8 mouse cellular contexts compared by ENCODE assay signal in genomic region chr3:88622113-88622940, GRCm38 (mm10). TPM values are rescaled to one million over a fixed set of nuclear protein-coding genes. Genes with fewer than 3 reads are reported as not detected.
DNase-seq lines count a peak whose midpoint lies in the region; ATAC-seq and TF ChIP-seq lines count a peak whose summit lies in the region.

No protein-coding gene starts in this region.

- peaks cover 58% of the 10 kb centered on the region for H3K4me1 ChIP-seq in bone marrow macrophage, adult 2 months (ENCODE audit: control insufficient read depth, insufficient read depth, low read length)
- no peaks in the 10 kb centered on the region; the same call in 1 of the 2 replicates for H3K4me1 ChIP-seq in intestine, postnatal 0 days (replicated peaks; ENCODE audit: control insufficient read depth, insufficient read depth, low read length)
- peaks cover 67% of the 10 kb centered on the region for H3K4me1 ChIP-seq in lung, embryonic 15.5 days
- H3K4me1 ChIP-seq in small intestine, adult 2 months (ENCODE audit: control insufficient read depth, insufficient read depth, insufficient read length, low read length), result peaks cover 4% of the 10 kb centered on the region

- H3K4me2 ChIP-seq in intestine, postnatal 0 days (replicated peaks; ENCODE audit: low read depth), result peak overlapping the region; percentile 99
- H3K4me2 ChIP-seq in lung, embryonic 15.5 days, result peak overlapping the region; percentile 69

- TF ChIP-seq POLR2A in bone marrow macrophage, adult 2 months (IDR thresholded peaks at IDR 0.05; ENCODE audit: borderline replicate concordance, low read depth, low read length), result no peak
- TF ChIP-seq POLR2A in small intestine, adult 2 months (IDR thresholded peaks at IDR 0.05; ENCODE audit: low read depth, low read length), result no peak

- no peak for ATAC-seq in intestine, postnatal 0 days
- ATAC-seq in lung, embryonic 15.5 days (ENCODE audit: borderline replicate concordance, extremely low read depth, low FRiP score, low TSS enrichment), result peak; percentile 29; the same call in 1 of the 2 replicates

- DNase-seq in right cerebral cortex, postnatal 10 days (ENCODE audit: low spot score in 2 of 2), result peak; percentile 66 to 68
- no peak for DNase-seq in right cerebral cortex, postnatal 14 days
- DNase-seq in forelimb bud, embryonic 11.5 days (ENCODE audit: low read depth, low spot score), result peak; percentile 32
- DNase-seq in left cerebral cortex, adult 18-20 months (ENCODE audit: low spot score in 2 of 2), result no peak

- no peaks in the 10 kb centered on the region; the same call in 1 of the 2 replicates for H3K36me3 ChIP-seq in intestine, postnatal 0 days (ENCODE audit: control insufficient read depth, insufficient read depth)
- 0 out of 2 replicates have a peak, but pooled peaks cover 5% of the 10 kb centered on the region for H3K36me3 ChIP-seq in lung, embryonic 15.5 days
- H3K36me3 ChIP-seq in small intestine, adult 2 months (ENCODE audit: control insufficient read depth, insufficient read depth, low read length), result peaks cover 10% of the 10 kb centered on the region

- H3K9me3 ChIP-seq in intestine, postnatal 0 days (ENCODE audit: control insufficient read depth), result no peaks in the 10 kb centered on the region
- no peaks in the 10 kb centered on the region for H3K9me3 ChIP-seq in lung, embryonic 15.5 days

- WGBS in intestine, postnatal 0 days, result 2% methylated on average over 24 of the region's 24 CpGs
- under 1% methylated on average over 24 of the region's 24 CpGs for WGBS in lung, embryonic 15.5 days
- 24% methylated on average over 24 of the region's 24 CpGs for WGBS in small intestine, adult 2 months

- peak overlapping the region; percentile 95 for H3K27ac ChIP-seq in bone marrow macrophage, adult 2 months (ENCODE audit: insufficient read depth, low read depth, low read length)
- H3K27ac ChIP-seq in intestine, postnatal 0 days (ENCODE audit: low read depth, low read length), result peak overlapping the region; percentile 92
- peak overlapping the region; percentile 98 for H3K27ac ChIP-seq in lung, embryonic 15.5 days
- peak overlapping the region; percentile 88 for H3K27ac ChIP-seq in small intestine, adult 2 months (ENCODE audit: insufficient read depth, low read depth, low read length)

- H3K4me3 ChIP-seq in bone marrow macrophage, adult 2 months (ENCODE audit: insufficient read depth, low read length), result peak overlapping the region; percentile 85
- H3K4me3 ChIP-seq in intestine, postnatal 0 days (ENCODE audit: low read depth, low read length), result peak overlapping the region; percentile 75
- H3K4me3 ChIP-seq in lung, embryonic 15.5 days, result peak overlapping the region; percentile 89
- H3K4me3 ChIP-seq in small intestine, adult 2 months (ENCODE audit: low read depth, low read length), result peak overlapping the region; percentile 69

- peak overlapping the region; percentile 81 for H3K9ac ChIP-seq in intestine, postnatal 0 days (ENCODE audit: low read depth, low read length)
- H3K9ac ChIP-seq in lung, embryonic 15.5 days, result peak overlapping the region; percentile 95

- H3K27me3 ChIP-seq in intestine, postnatal 0 days (replicated peaks; ENCODE audit: control insufficient read depth, insufficient read depth, low read length), result no peaks in the 10 kb centered on the region
- H3K27me3 ChIP-seq in lung, embryonic 15.5 days, result no peaks in the 10 kb centered on the region
- no peaks in the 10 kb centered on the region for H3K27me3 ChIP-seq in small intestine, adult 2 months (ENCODE audit: control insufficient read depth, insufficient read depth, low read length)

- TF ChIP-seq CTCF in bone marrow macrophage, adult 2 months (IDR thresholded peaks at IDR 0.05; ENCODE audit: low read depth, low read length), result no peak
- TF ChIP-seq CTCF in intestine, postnatal 0 days (IDR thresholded peaks at IDR 0.05; ENCODE audit: low read depth), result no peak
- no peak for TF ChIP-seq CTCF in small intestine, adult 2 months (IDR thresholded peaks at IDR 0.05; ENCODE audit: extremely low read depth, insufficient read length, insufficient replicate concordance, low read depth, low read length)

RNA-seq across cellular contexts. Expression of gene Arhgef2, which starts 16.6 kb away (rescaled TPM):
- polyA plus RNA-seq in bone marrow macrophage, adult 2 months (2012; ENCODE audit: insufficient read depth, insufficient read length, missing spikeins), result 140 and 154 TPM in 2 replicates
- 21.6 and 22.1 TPM in 2 replicates for polyA plus RNA-seq in intestine, postnatal 0 days (2015; fragmentation: Nextera tagmentation; extraction: Ambion mirVana)
- 105 and 116 TPM in 2 replicates for polyA plus RNA-seq in lung, embryonic 15.5 days (2015; fragmentation: Nextera tagmentation; extraction: Ambion mirVana)
- polyA plus RNA-seq in small intestine, adult 2 months (2012; rRNA removed), result 49.5 and 110 TPM in 2 replicates
- total RNA-seq in left cerebral cortex, adult 18-20 months (2021), result 100 to 1,000 TPM; 219 to 239 TPM

RNA-seq across cellular contexts. Expression of gene Rxfp4, which starts 30.6 kb away (rescaled TPM):
- polyA plus RNA-seq in bone marrow macrophage, adult 2 months (2012; ENCODE audit: insufficient read depth, insufficient read length, missing spikeins), result not detected in 2 replicates
- polyA plus RNA-seq in intestine, postnatal 0 days (2015; fragmentation: Nextera tagmentation; extraction: Ambion mirVana), result not detected in 2 replicates
- not detected in 2 replicates for polyA plus RNA-seq in lung, embryonic 15.5 days (2015; fragmentation: Nextera tagmentation; extraction: Ambion mirVana)
- not detected in 2 replicates for polyA plus RNA-seq in small intestine, adult 2 months (2012; rRNA removed)
- not detected for total RNA-seq in left cerebral cortex, adult 18-20 months (2021)

RNA-seq across cellular contexts. Expression of gene Ssr2, which starts 46.7 kb away (rescaled TPM):
- polyA plus RNA-seq in bone marrow macrophage, adult 2 months (2012; ENCODE audit: insufficient read depth, insufficient read length, missing spikeins), result 71.3 and 83.2 TPM in 2 replicates
- 249 and 268 TPM in 2 replicates for polyA plus RNA-seq in intestine, postnatal 0 days (2015; fragmentation: Nextera tagmentation; extraction: Ambion mirVana)
- 290 and 301 TPM in 2 replicates for polyA plus RNA-seq in lung, embryonic 15.5 days (2015; fragmentation: Nextera tagmentation; extraction: Ambion mirVana)
- 130 and 182 TPM in 2 replicates for polyA plus RNA-seq in small intestine, adult 2 months (2012; rRNA removed)
- 10 to 100 TPM; 87.6 to 89.5 TPM for total RNA-seq in left cerebral cortex, adult 18-20 months (2021)

Comparison
In these comparisons a context has a peak if more than half of its experiments do, and no peak if none do; other contexts are left out.
1. DNase-seq: peak in right cerebral cortex, postnatal 10 days (2 of 2) and forelimb bud, embryonic 11.5 days (single experiment); none in right cerebral cortex, postnatal 14 days (single experiment) and left cerebral cortex, adult 18-20 months (0 of 2).
2. Peak in every context shown above with its lines, with median percentiles within 50 percentile points of each other: H3K27ac ChIP-seq and H3K4me3 ChIP-seq.